Mouse (Mus musculus): ENCODE data around the gene Ltbp2. TPM values are rescaled to one million over a fixed set of nuclear protein-coding genes. Genes with fewer than 3 reads are reported as not detected.

Ltbp2 gene
- polyA plus RNA-seq, 1 experiment from 2014 or later, result 0.83 TPM

- Histone ChIP-seq H3K9me3 (ENCODE audit: control insufficient read depth, low read length) (no peaks in the 10 kb centered on the region), H3K4me3 (ENCODE audit: low read length) (peak overlapping the region; percentile 32), H3K27ac (ENCODE audit: low read length) (peak overlapping the region; percentile 72), H3K4me2 (ENCODE audit: low read depth, low read length) (peak overlapping the region; percentile 48), H3K4me1 (ENCODE audit: control insufficient read depth, insufficient read depth, low read length) (peaks cover 8% of the 10 kb centered on the region), H3K36me3 (ENCODE audit: control insufficient read depth, insufficient read depth, low read length) (no peaks in the 10 kb centered on the region), H3K27me3 (replicated peaks; ENCODE audit: control insufficient read depth, insufficient read depth, low read length) (no peaks in the 10 kb centered on the region), H3K9ac (ENCODE audit: low read depth, low read length) (peak overlapping the region; percentile 59)
- peak; percentile 96 for ATAC-seq
- WGBS, result 23% methylated on average over 25 of the region's 25 CpGs
Measured at GRCm38 (mm10) chr12:84784604-84785381, 91.5 kb downstream of the Ltbp2 start.

- H3K36me3 ChIP-seq (ENCODE audit: control insufficient read depth, insufficient read depth, low read length), result no peaks in the 10 kb centered on the region
- H3K4me3 ChIP-seq (ENCODE audit: low read length), result no peak overlapping the region
- no peak for ATAC-seq
- no peaks in the 10 kb centered on the region for H3K27me3 ChIP-seq (replicated peaks; ENCODE audit: control insufficient read depth, insufficient read depth, low read length)
- H3K4me1 ChIP-seq (ENCODE audit: control insufficient read depth, insufficient read depth, low read length), result peaks cover 11% of the 10 kb centered on the region
- H3K9me3 ChIP-seq (ENCODE audit: control insufficient read depth, low read length), result no peaks in the 10 kb centered on the region
- H3K9ac ChIP-seq (ENCODE audit: low read depth, low read length), result no peak overlapping the region
- no peak overlapping the region for H3K4me2 ChIP-seq (ENCODE audit: low read depth, low read length)
- no peak overlapping the region for H3K27ac ChIP-seq (ENCODE audit: low read length)
Measured at GRCm38 (mm10) chr12:84776229-84776628, 100.1 kb downstream of the Ltbp2 start.

- H3K27ac ChIP-seq (ENCODE audit: low read length), result no peak overlapping the region
- peak overlapping the region; percentile 73 for H3K4me3 ChIP-seq (ENCODE audit: low read length)
- H3K4me1 ChIP-seq (ENCODE audit: control insufficient read depth, insufficient read depth, low read length), result peaks cover 20% of the 10 kb centered on the region
- ATAC-seq, result no peak
- H3K9ac ChIP-seq (ENCODE audit: low read depth, low read length), result no peak overlapping the region
- H3K27me3 ChIP-seq (replicated peaks; ENCODE audit: control insufficient read depth, insufficient read depth, low read length), result no peaks in the 10 kb centered on the region
- H3K36me3 ChIP-seq (ENCODE audit: control insufficient read depth, insufficient read depth, low read length), result no peaks in the 10 kb centered on the region
- 77% methylated on average over 6 of the region's 6 CpGs for WGBS
- H3K4me2 ChIP-seq (ENCODE audit: low read depth, low read length), result peak overlapping the region; percentile 86
- H3K9me3 ChIP-seq (ENCODE audit: control insufficient read depth, low read length), result no peaks in the 10 kb centered on the region
Measured at GRCm38 (mm10) chr12:84774376-84774775, 102.0 kb downstream of the Ltbp2 start.

GRCm38 (mm10) chr12:84773476-84773875, 102.9 kb downstream of the Ltbp2 start:
- Histone ChIP-seq H3K27ac (ENCODE audit: low read length) (peak overlapping the region; percentile 59), H3K27me3 (replicated peaks; ENCODE audit: control insufficient read depth, insufficient read depth, low read length) (no peaks in the 10 kb centered on the region), H3K4me1 (ENCODE audit: control insufficient read depth, insufficient read depth, low read length) (peaks cover 21% of the 10 kb centered on the region), H3K4me3 (ENCODE audit: low read length) (peak overlapping the region; percentile 73), H3K9me3 (ENCODE audit: control insufficient read depth, low read length) (no peaks in the 10 kb centered on the region), H3K9ac (ENCODE audit: low read depth, low read length) (peak overlapping the region; percentile 89), H3K36me3 (ENCODE audit: control insufficient read depth, insufficient read depth, low read length) (no peaks in the 10 kb centered on the region; the same call in 1 of the 2 replicates), H3K4me2 (ENCODE audit: low read depth, low read length) (peak overlapping the region; percentile 86)
- WGBS, result under 1% methylated on average over 20 of the region's 20 CpGs
- peak; percentile 4 for ATAC-seq

- ATAC-seq, result peak; percentile 100
- no peaks in the 10 kb centered on the region for H3K27me3 ChIP-seq (replicated peaks; ENCODE audit: control insufficient read depth, insufficient read depth, low read length)
- H3K9ac ChIP-seq (ENCODE audit: low read depth, low read length), result peak within 1 kb of the TSS; percentile 89
- no peaks in the 10 kb centered on the region; the same call in 1 of the 2 replicates for H3K36me3 ChIP-seq (ENCODE audit: control insufficient read depth, insufficient read depth, low read length)
- peaks cover 21% of the 10 kb centered on the region for H3K4me1 ChIP-seq (ENCODE audit: control insufficient read depth, insufficient read depth, low read length)
- H3K9me3 ChIP-seq (ENCODE audit: control insufficient read depth, low read length), result no peaks in the 10 kb centered on the region
- WGBS, result under 1% methylated on average over 50 of the region's 50 CpGs
- H3K4me3 ChIP-seq (ENCODE audit: low read length), result peak within 1 kb of the TSS; percentile 73
- H3K27ac ChIP-seq (ENCODE audit: low read length), result peak within 1 kb of the TSS; percentile 96
- peak within 1 kb of the TSS; percentile 86 for H3K4me2 ChIP-seq (ENCODE audit: low read depth, low read length)
Measured at GRCm38 (mm10) chr12:84772726-84773441, 103.4 kb downstream of the Ltbp2 start, which contains the start of the genes Npc2 and Isca2. Gene Npc2 (minus strand): TSS chr12:84773152. Gene Isca2 (plus strand): TSS chr12:84773251.

- Histone ChIP-seq H3K4me1 (ENCODE audit: control insufficient read depth, insufficient read depth, low read length) (peaks cover 21% of the 10 kb centered on the region), H3K4me3 (ENCODE audit: low read length) (peak overlapping the region; percentile 73), H3K4me2 (ENCODE audit: low read depth, low read length) (peak overlapping the region; percentile 72), H3K36me3 (ENCODE audit: control insufficient read depth, insufficient read depth, low read length) (no peaks in the 10 kb centered on the region; the same call in 1 of the 2 replicates), H3K9ac (ENCODE audit: low read depth, low read length) (peak overlapping the region; percentile 89), H3K27ac (ENCODE audit: low read length) (peak overlapping the region; percentile 96), H3K27me3 (replicated peaks; ENCODE audit: control insufficient read depth, insufficient read depth, low read length) (no peaks in the 10 kb centered on the region), H3K9me3 (ENCODE audit: control insufficient read depth, low read length) (no peaks in the 10 kb centered on the region)
- 3% methylated on average over 10 of the region's 10 CpGs for WGBS
- ATAC-seq, result no peak
Measured at GRCm38 (mm10) chr12:84771981-84772520, 104.3 kb downstream of the Ltbp2 start.

- no peak overlapping the region for H3K4me3 ChIP-seq (ENCODE audit: low read length)
- no peaks in the 10 kb centered on the region for H3K9me3 ChIP-seq (ENCODE audit: control insufficient read depth, low read length)
- ATAC-seq, result no peak
- no peak overlapping the region for H3K4me2 ChIP-seq (ENCODE audit: low read depth, low read length)
- H3K4me1 ChIP-seq (ENCODE audit: control insufficient read depth, insufficient read depth, low read length), result peaks cover 28% of the 10 kb centered on the region
- H3K36me3 ChIP-seq (ENCODE audit: control insufficient read depth, insufficient read depth, low read length), result peaks cover 1% of the 10 kb centered on the region
- H3K27ac ChIP-seq (ENCODE audit: low read length), result no peak overlapping the region
- H3K27me3 ChIP-seq (replicated peaks; ENCODE audit: control insufficient read depth, insufficient read depth, low read length), result no peaks in the 10 kb centered on the region
- WGBS, result 63% methylated on average over 7 of the region's 7 CpGs
- no peak overlapping the region for H3K9ac ChIP-seq (ENCODE audit: low read depth, low read length)
Measured at GRCm38 (mm10) chr12:84769624-84770023, 106.7 kb downstream of the Ltbp2 start.

- WGBS, result 76% methylated on average over 6 of the region's 6 CpGs
- H3K27ac ChIP-seq (ENCODE audit: low read length), result no peak overlapping the region
- no peak for ATAC-seq
- H3K4me1 ChIP-seq (ENCODE audit: control insufficient read depth, insufficient read depth, low read length), result peaks cover 18% of the 10 kb centered on the region
- no peak overlapping the region for H3K4me3 ChIP-seq (ENCODE audit: low read length)
- peaks cover 6% of the 10 kb centered on the region for H3K36me3 ChIP-seq (ENCODE audit: control insufficient read depth, insufficient read depth, low read length)
- H3K27me3 ChIP-seq (replicated peaks; ENCODE audit: control insufficient read depth, insufficient read depth, low read length), result no peaks in the 10 kb centered on the region
- no peaks in the 10 kb centered on the region for H3K9me3 ChIP-seq (ENCODE audit: control insufficient read depth, low read length)
- H3K4me2 ChIP-seq (ENCODE audit: low read depth, low read length), result no peak overlapping the region
- no peak overlapping the region for H3K9ac ChIP-seq (ENCODE audit: low read depth, low read length)
Measured at GRCm38 (mm10) chr12:84767510-84767909, 108.8 kb downstream of the Ltbp2 start.

GRCm38 (mm10) chr12:84766113-84766735, 110.1 kb downstream of the Ltbp2 start:
- no peak overlapping the region for H3K4me2 ChIP-seq (ENCODE audit: low read depth, low read length)
- no peak overlapping the region for H3K4me3 ChIP-seq (ENCODE audit: low read length)
- H3K27ac ChIP-seq (ENCODE audit: low read length), result peak overlapping the region; percentile 65; the same call in 1 of the 2 replicates
- H3K9me3 ChIP-seq (ENCODE audit: control insufficient read depth, low read length), result no peaks in the 10 kb centered on the region
- H3K27me3 ChIP-seq (replicated peaks; ENCODE audit: control insufficient read depth, insufficient read depth, low read length), result no peaks in the 10 kb centered on the region
- H3K4me1 ChIP-seq (ENCODE audit: control insufficient read depth, insufficient read depth, low read length), result peaks cover 18% of the 10 kb centered on the region
- WGBS, result 61% methylated on average over 5 of the region's 5 CpGs
- H3K36me3 ChIP-seq (ENCODE audit: control insufficient read depth, insufficient read depth, low read length), result peaks cover 6% of the 10 kb centered on the region
- 0 out of 2 replicates have a peak overlapping the region, but pooled peaks have one; percentile 15 for H3K9ac ChIP-seq (ENCODE audit: low read depth, low read length)
- peak; percentile 75 for ATAC-seq
